Mouse (Mus musculus): ENCODE measurements around the gene Camsap1.

The Camsap1 gene

DNA sequence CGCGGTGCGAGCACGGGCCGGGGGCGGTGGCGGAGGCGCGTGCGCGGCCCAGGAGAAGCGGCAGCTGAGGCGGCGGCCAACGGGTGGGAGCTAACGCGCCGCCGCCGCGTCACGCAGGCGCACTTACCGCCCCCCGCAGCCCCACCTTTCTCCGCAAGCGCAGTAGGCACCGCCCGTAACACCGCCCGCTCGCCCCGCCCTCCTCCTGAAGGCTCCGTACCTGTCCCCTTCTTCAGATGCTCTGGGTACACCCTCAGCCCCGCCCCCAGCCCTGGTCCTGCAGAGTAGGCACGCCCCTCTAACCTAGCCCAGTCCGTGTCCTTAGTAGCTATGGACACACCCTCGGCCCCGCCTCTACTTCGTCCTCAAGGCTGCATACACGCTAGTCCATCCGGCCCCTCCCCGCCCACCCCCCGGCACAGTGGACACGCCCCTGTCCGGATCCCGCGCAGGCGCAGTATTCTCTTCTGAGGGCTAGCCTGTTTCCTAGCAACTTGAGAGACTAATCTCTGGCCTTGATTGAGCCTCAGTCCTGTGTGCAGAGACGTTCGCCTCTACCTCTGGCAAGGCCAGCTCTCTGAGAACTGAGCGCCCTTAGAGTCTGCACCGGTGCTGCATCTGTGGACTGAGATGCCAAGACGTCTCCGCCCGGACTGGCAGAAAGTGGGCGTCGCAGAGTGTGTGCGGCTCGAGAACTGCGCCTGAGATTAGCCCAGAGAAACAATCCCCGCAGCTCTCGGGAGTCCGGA is at the start of gene Camsap1:
Gene Camsap1 (minus strand): TSS at position 124 of the 749 bp plus-strand sequence.
- in situ Hi-C loops (cut with MboI, MseI): loop anchor here (10.0 kb wide), 1 partner anchor 251 kb away; the partner anchor contains the start of gene Qsox2

GRCm38 (mm10) chr2:26030288-26030687 is 47.2 kb upstream of the Camsap1 start:
- in situ Hi-C loops (cut with MboI, MseI): no loop called here

GRCm38 (mm10) chr2:26024138-26025075 is 41.3 kb upstream of the Camsap1 start:
- in situ Hi-C loops (cut with MboI, MseI): loop anchor here (5.0 kb wide), 1 partner anchor 118 kb away; no protein-coding TSS in a partner anchor

- in situ Hi-C loops (cut with MboI, MseI): loop anchor here (5.0 kb wide), 1 partner anchor 120 kb away; no protein-coding TSS in a partner anchor
Measured at GRCm38 (mm10) chr2:26022626-26023025, 39.5 kb upstream of the Camsap1 start.

- in situ Hi-C loops (cut with MboI, MseI): loop anchor here (5.0 kb wide), 1 partner anchor 120 kb away; no protein-coding TSS in a partner anchor
Measured at GRCm38 (mm10) chr2:26022258-26022565, 39.1 kb upstream of the Camsap1 start.

GRCm38 (mm10) chr2:26021561-26022257 is 38.6 kb upstream of the Camsap1 start, which contains the start of gene Ubac1:
Ubac1 (minus strand) TSS chr2:26021747.
- in situ Hi-C loops (cut with MboI, MseI): loop anchor here (5.0 kb wide), 1 partner anchor 121 kb away; no protein-coding TSS in a partner anchor

DNA sequence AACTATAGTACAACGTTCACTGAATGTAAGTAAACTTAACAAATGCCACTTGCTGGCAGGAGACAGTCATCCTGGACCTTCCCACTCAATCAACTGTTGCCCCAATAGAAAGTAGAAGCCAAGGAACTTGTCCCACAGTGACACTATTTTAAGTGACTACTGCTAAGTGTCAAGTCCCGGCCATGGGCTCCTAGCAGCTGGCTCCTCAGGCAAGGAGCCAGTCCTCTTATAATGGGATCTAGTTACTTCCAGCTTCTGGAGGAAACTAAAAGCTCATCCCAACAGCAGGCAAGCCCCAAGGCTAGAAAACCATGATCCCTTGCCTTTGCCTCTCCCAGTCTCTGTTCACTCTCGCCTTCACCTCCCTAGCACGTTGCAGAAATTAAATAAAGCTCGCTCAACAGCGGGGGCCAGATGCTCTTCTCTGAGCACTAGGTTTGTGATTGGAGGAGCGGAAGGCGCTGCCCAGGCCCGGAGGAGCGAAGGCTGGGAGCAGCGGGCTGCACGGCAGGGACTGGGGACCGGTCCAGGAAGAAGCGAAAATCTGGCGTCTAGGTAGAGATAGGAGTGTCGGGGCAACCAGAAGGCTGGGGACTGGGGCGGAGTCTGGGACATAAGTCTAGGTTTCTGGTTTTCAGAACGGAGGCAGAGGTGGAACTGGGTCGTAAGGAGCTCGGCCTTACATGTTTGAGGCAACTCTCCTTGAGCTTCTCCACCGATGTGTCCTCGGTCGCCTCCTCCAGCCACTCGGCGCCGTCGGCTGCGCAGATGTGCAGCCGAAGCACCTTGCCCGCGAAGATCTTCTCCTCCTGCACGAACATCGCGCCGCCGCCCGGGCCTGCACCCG is 37.9 kb upstream of the Camsap1 start:
- in situ Hi-C loops (cut with MboI, MseI): loop anchor here (5.0 kb wide), 1 partner anchor 121 kb away; no protein-coding TSS in a partner anchor

DNA sequence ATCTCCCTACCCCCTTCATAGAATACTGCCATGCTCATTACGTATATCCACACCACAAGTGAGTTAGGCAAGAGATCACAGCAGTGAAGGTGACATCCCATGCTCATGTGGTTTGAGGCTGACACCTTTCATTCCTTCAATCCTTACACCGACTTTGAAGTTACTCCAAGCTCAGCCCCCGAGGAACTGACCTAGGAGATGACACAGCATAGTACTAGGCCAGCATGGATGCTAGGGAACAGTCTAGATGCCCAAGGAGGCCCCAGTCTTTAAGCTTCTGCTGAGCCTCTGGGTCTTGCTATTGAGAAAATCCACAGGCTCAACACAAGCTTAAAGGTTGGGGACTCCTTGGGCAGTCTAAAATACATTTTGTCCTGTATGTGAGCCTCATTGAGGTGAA is 36.8 kb upstream of the Camsap1 start:
- in situ Hi-C loops (cut with MboI, MseI): loop anchor here (5.0 kb wide), 1 partner anchor 122 kb away; no protein-coding TSS in a partner anchor

- in situ Hi-C loops (cut with MboI, MseI): no loop called here
Measured at GRCm38 (mm10) chr2:26017326-26017725, 34.2 kb upstream of the Camsap1 start.

GRCm38 (mm10) chr2:26013674-26014073 is 30.6 kb upstream of the Camsap1 start:
- in situ Hi-C loops (cut with MboI, MseI): no loop called here

GRCm38 (mm10) chr2:26011420-26011819 is 28.3 kb upstream of the Camsap1 start:
- in situ Hi-C loops (cut with MboI, MseI): no loop called here

GRCm38 (mm10) chr2:26002001-26002400 is 18.9 kb upstream of the Camsap1 start:
- in situ Hi-C loops (cut with MboI, MseI): no loop called here

DNA sequence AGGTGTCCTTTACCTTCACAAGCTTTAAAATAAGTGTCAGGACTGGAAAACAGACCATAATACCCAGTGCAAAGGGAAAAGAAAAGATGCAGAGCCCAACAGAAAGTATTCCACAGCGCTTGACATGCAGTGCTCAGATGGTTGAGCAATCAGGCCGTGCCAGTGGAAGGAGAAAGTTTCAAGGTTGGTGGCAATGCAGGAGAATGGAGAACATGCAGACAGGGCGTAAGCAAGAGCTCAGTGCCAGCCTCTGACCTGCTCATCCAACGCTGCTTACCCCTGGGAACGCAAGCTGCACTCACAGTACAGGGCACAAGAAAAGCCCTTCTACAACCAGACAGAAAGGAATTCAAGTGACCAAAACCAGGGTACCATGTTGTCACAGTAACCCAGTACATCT is 18.1 kb upstream of the Camsap1 start:
- in situ Hi-C loops (cut with MboI, MseI): no loop called here

DNA sequence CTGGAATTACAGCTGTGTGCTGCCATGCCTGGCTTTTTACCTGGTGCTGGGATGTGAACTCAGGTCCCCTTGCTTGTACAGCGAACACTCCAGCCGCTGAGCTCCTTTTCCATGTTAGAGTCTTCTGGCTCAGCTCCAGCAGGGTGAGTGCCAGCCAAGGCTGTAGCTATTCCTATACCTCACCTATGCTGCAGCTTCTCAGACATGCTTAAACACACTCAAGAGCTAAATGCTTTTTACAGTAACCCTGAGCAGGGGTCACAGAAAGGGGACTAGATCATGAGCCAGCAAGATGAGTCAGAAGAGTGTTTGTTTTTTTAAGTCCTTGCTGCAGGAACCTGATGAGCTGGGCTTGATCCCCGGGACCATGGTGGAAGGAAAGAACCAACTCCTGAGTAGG is 14.6 kb upstream of the Camsap1 start:
- in situ Hi-C loops (cut with MboI, MseI): no loop called here

GRCm38 (mm10) chr2:25994791-25995190 is 11.7 kb upstream of the Camsap1 start:
- in situ Hi-C loops (cut with MboI, MseI): no loop called here

GRCm38 (mm10) chr2:25992285-25992684 is 9.2 kb upstream of the Camsap1 start:
- in situ Hi-C loops (cut with MboI, MseI): no loop called here

GRCm38 (mm10) chr2:25989651-25990050 is 6.6 kb upstream of the Camsap1 start:
- in situ Hi-C loops (cut with MboI, MseI): loop anchor here (10.0 kb wide), 1 partner anchor 245 kb away; the partner anchor contains the start of gene Qsox2

DNA sequence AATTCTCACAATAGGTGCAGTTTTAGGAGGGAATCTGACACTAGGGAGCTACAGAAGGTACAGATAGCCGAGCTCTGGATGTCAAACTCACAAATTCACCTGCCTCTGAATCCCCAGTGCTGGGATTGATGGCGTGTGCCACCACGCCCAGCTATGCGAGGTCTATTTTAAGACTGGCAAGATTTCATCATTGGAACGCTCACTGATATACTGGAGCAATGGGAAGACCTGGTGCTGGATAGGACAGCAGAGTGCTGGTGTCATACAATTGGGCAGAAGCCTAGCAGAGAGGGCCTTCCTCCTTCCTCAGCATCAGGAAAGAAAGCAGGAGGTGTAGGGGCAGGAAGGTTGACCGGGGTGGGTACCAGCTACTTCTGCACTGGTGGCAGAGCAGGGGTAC is 4.7 kb upstream of the Camsap1 start:
- in situ Hi-C loops (cut with MboI, MseI): loop anchor here (10.0 kb wide), 1 partner anchor 247 kb away; the partner anchor contains the start of gene Qsox2

DNA sequence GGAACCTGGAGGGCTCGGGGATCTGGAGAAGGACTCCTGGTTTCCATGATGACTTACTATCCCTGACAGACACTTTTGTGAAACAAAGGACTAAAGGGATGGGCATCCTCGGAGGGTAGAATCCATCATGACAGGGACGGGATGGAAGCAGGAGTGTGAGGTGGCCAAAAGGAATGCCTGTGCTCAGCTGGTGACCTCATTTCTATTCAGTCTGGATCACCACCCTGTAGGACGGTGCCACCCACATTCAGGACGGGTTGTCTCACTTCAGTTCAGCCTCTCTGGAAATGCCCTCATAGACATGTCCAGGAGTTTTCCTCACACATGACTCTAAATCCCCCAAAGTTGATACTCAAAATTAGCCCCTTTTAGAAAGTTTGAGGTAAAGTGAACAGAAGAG is 3.5 kb upstream of the Camsap1 start:
- in situ Hi-C loops (cut with MboI, MseI): loop anchor here (10.0 kb wide), 1 partner anchor 248 kb away; the partner anchor contains the start of gene Qsox2

GRCm38 (mm10) chr2:25982426-25983091 is 523 bp downstream of the Camsap1 start:
- in situ Hi-C loops (cut with MboI, MseI): loop anchor here (10.0 kb wide), 1 partner anchor 252 kb away; the partner anchor contains the start of gene Qsox2
